Mouse (Mus musculus) layer of hippocampus, adult 9-11 months (tissue): Measurements from ENCODE around the gene Tbx10.
"Not testable (repeated sequence)": the region's sequence is repeated elsewhere in the genome, so short reads cannot be mapped to it uniquely, and the experiment has no call there.

ENCODE experiments used
- DNase-seq: peaks from one replicate; pipeline ENCODE4 v3.0.0; 2022

Gene Tbx10

DNA sequence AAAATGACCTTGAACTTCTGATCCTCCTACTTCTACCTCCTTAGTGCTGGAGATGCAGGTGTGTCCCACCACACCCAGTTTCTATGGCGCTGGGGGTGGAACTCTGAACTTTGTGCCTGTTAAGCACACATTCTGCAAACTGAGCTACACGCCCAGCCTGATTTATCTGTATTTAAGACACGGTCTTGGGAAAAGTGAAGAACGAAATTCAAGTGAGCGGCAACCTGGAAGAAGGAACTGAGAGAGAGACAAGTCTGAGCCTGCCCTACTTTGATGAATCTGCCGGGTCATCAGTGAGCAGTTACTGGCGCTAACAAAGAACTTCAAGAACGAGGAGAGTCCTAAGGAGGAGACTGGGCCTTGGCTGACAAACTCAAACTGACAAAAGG lies 54.3 kb downstream of the Tbx10 start:
- DNase-seq = no peak

DNA sequence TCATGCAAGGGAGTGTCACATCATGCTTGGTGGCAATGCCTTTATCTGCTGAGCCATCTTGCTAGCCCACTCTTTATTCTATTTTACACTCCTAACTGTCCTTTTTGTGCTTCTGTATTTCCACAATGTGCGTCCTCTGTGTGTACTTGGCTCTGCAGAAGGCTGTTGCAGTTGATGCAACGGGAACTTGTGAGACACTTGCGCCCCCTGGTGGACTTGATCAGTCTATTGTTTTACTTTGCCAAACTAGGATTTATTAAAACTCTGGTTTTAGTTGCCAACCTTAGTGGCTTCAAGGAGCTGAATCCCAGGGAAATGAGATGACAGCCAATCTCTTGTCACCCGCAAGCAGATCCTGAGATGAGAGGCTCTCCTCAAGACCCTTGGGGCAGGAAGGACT lies 55.3 kb downstream of the Tbx10 start:
- DNase-seq = peak; percentile 41

DNA sequence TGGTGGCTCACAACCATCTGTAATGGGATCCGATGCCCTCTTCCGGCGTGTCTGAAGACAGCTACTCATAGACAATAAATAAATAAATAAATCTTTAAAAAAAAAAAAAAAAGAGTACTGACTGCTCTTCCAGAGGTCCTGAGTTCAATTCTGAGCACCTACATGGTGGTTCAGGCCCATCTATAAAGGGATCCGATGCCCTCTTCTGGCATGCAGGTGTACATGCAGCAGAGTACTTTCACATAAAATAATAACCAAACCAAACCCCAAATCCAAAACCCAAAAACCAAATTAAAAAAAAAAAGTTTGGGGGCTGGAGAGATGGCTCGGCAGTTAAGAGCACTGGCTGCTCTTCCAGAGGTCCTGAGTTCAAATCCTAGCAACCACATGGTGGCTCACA lies 56.5 kb downstream of the Tbx10 start:
- DNase-seq = not testable (repeated sequence)
